ENCODE assay signal across 30 mouse cellular contexts in the genomic region with DNA sequence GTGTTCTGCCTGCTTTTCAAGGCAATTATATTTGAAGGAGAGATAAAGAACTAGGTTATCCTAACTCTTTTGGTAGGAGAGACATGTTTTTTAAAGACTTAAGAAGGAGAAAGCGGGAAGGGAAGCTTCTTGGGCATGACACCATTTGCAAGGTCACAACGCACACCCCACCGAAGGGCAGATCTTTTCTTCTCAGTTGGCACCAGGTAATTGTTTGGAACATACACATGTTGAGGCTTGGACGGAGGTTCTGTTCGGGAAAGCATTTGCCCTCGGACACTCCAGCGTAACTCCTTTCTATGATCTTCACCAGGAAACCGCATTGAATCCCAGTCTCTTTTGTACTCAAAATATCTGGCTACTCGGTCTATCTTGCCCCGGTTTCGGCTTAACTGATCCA. TPM values are rescaled to one million over a fixed set of nuclear protein-coding genes. Genes with fewer than 3 reads are reported as not detected.
DNase-seq lines count a peak whose midpoint lies in the region; TF ChIP-seq lines count a peak whose summit lies in the region.
"Had no signal": no experiment of that assay in that cellular context is flagged by ENCODE, and none has a peak within 500 bp of the region (broad histone marks: within the 10 kb centered on the region; RNA-seq: fewer than 3 reads in every experiment).

No protein-coding gene starts in this region.

- H3K9me3 ChIP-seq in E14TG2a.4 (ENCODE audit: low read length), result 0 out of 2 replicates have a peak, but pooled peaks cover 6% of the 10 kb centered on the region
- H3K9me3 ChIP-seq: embryonic facial prominence, embryonic 13.5 days; embryonic facial prominence, embryonic 15.5 days; forebrain, embryonic 10.5 days; forebrain, embryonic 12.5 days had no signal

- H3K27me3 ChIP-seq in testis, adult 2 months (ENCODE audit: control insufficient read depth, insufficient read depth, low read length), result no peaks in the 10 kb centered on the region
- peaks cover 25% of the 10 kb centered on the region for H3K27me3 ChIP-seq in E14TG2a.4 (ENCODE audit: insufficient read depth, low read length)
- H3K27me3 ChIP-seq: embryonic facial prominence, embryonic 13.5 days; embryonic facial prominence, embryonic 15.5 days had no signal

- peaks cover 3% of the 10 kb centered on the region for H3K4me1 ChIP-seq in testis, adult 2 months (ENCODE audit: control insufficient read depth, insufficient read depth, low read length)
- peaks cover 62% of the 10 kb centered on the region for H3K4me1 ChIP-seq in E14TG2a.4 (replicated peaks; ENCODE audit: low read depth, low read length)

- intact Hi-C loops in heart, postnatal 25 days (cut with DNase I), result no loop called here

- no peak for TF ChIP-seq CTCF in layer of hippocampus, adult 2 months (conservative IDR thresholded peaks at IDR 0.05)
- TF ChIP-seq CTCF in testis, adult 2 months (IDR thresholded peaks at IDR 0.05; ENCODE audit: control insufficient read depth, insufficient read depth, insufficient replicate concordance, low read depth, low read length), result no peak
- no peak for TF ChIP-seq CTCF in E14TG2a.4 (conservative IDR thresholded peaks at IDR 0.05; ENCODE audit: low read length)

- no peak overlapping the region for H3K4me3 ChIP-seq in layer of hippocampus, adult 2 months
- peak overlapping the region; percentile 13 for H3K4me3 ChIP-seq in testis, adult 2 months (ENCODE audit: control insufficient read depth, low read depth, low read length)
- peak overlapping the region; percentile 17; the same call in 1 of the 2 replicates for H3K4me3 ChIP-seq in E14TG2a.4 (replicated peaks; ENCODE audit: low read length)
- H3K4me3 ChIP-seq: embryonic facial prominence, embryonic 15.5 days had no signal

- peak; percentile 58 for DNase-seq in heart, adult 11 months
- DNase-seq in heart, postnatal 25 days (ENCODE audit: low spot score), result no peak
- DNase-seq in layer of hippocampus, adult 9-11 months, result peak; percentile 1
- no peak for DNase-seq in layer of hippocampus, adult 2 months (ENCODE audit: low spot score in 2 of 2)
- no peak for DNase-seq in testis, postnatal 14 days (ENCODE audit: low spot score)
- DNase-seq in spleen, postnatal 14 days (ENCODE audit: low spot score in 2 of 2), result no peak
- DNase-seq: adrenal gland, adult 2 months; adrenal gland, postnatal 10 days; adrenal gland, postnatal 25 days; cerebellum, adult 11 months; cerebellum, adult 18-20 months; cerebellum, adult 8-10 months; cerebellum, postnatal 14 days; cerebellum, postnatal 36 days; embryo, embryonic 11 days had no signal

- H3K27ac ChIP-seq in layer of hippocampus, adult 2 months, result no peak overlapping the region
- H3K27ac ChIP-seq in testis, adult 2 months (ENCODE audit: control insufficient read depth, insufficient read depth, low read depth, low read length), result no peak overlapping the region
- H3K27ac ChIP-seq: embryonic facial prominence, embryonic 13.5 days; embryonic facial prominence, embryonic 15.5 days; forebrain, embryonic 10.5 days; forebrain, embryonic 12.5 days had no signal

- peaks cover 3% of the 10 kb centered on the region for H3K36me3 ChIP-seq in testis, adult 2 months (ENCODE audit: control insufficient read depth, insufficient read depth, low read length)
- peaks cover 59% of the 10 kb centered on the region for H3K36me3 ChIP-seq in E14TG2a.4 (ENCODE audit: insufficient read depth, low read length)

- no peak for TF ChIP-seq POLR2A in testis, adult 2 months (IDR thresholded peaks at IDR 0.05; ENCODE audit: control insufficient read depth, low read depth, low read length)

RNA-seq across cellular contexts. Expression of a gene that starts 2.7 kb away (rescaled TPM):
- 1 to 10 TPM; 6.6 to 7.5 TPM for total RNA-seq in heart, postnatal 25 days (2021)
- 10 to 100 TPM; 13.0 to 14.2 TPM for total RNA-seq in layer of hippocampus, adult 2 months (2021)
- 2.8 and 3.5 TPM in 2 replicates for polyA plus RNA-seq in testis, adult 2 months (2012; rRNA removed)

RNA-seq across cellular contexts. Expression of a gene that starts 2.7 kb away (rescaled TPM):
- not detected for total RNA-seq in heart, postnatal 25 days (2021)
- 10 to 100 TPM; 13.9 to 14.9 TPM for total RNA-seq in layer of hippocampus, adult 2 months (2021)
- polyA plus RNA-seq in testis, adult 2 months (2012; rRNA removed), result 63.9 and 71.2 TPM in 2 replicates
- polyA plus RNA-seq: erythroblast, embryonic 14.5 days had no signal

RNA-seq across cellular contexts. Expression of a gene that starts 9.0 kb away (rescaled TPM):
- not detected for total RNA-seq in heart, postnatal 25 days (2021)
- total RNA-seq in layer of hippocampus, adult 2 months (2021), result under 1 TPM; 0.74 to 0.79 TPM
- polyA plus RNA-seq in testis, adult 2 months (2012; rRNA removed), result 1.1 and 2.3 TPM in 2 replicates

RNA-seq across cellular contexts. Expression of a gene that starts 9.1 kb away (rescaled TPM):
- 1 to 10 TPM; 2.2 to 2.6 TPM for total RNA-seq in heart, postnatal 25 days (2021)
- 10 to 100 TPM; 13.0 to 15.8 TPM for total RNA-seq in layer of hippocampus, adult 2 months (2021)
- 39.7 and 41.8 TPM in 2 replicates for polyA plus RNA-seq in testis, adult 2 months (2012; rRNA removed)

RNA-seq across cellular contexts. Expression of a gene that starts 43.0 kb away (rescaled TPM):
- total RNA-seq in heart, postnatal 25 days (2021), result not detected
- not detected for total RNA-seq in layer of hippocampus, adult 2 months (2021)
- polyA plus RNA-seq in testis, adult 2 months (2012; rRNA removed), result not detected in 2 replicates
- total RNA-seq: adrenal gland, adult 2 months; adrenal gland, postnatal 10 days; adrenal gland, postnatal 25 days; adrenal gland, postnatal 4 days; common myeloid progenitor, adult 5-6 weeks; ES-E14; MEL had no signal
- polyA plus RNA-seq: adrenal gland, adult 2 months; brain, embryonic 14.5 days; embryonic facial prominence, embryonic 11.5 days; embryonic facial prominence, embryonic 13.5 days; embryonic facial prominence, embryonic 15.5 days; erythroblast, embryonic 14.5 days; forebrain, embryonic 10.5 days; forebrain, embryonic 12.5 days; forebrain, embryonic 14.5 days; forebrain, embryonic 16.5 days had no signal

Comparison
In these comparisons a context has a peak if more than half of its experiments do, and no peak if none do; other contexts are left out.
1. DNase-seq: peak in heart, adult 11 months (single experiment) and layer of hippocampus, adult 9-11 months (single experiment); none in heart, postnatal 25 days (single experiment), layer of hippocampus, adult 2 months (0 of 2), testis, postnatal 14 days (single experiment) and spleen, postnatal 14 days (0 of 2).
2. RNA of a gene that starts 2.7 kb away (total RNA-seq): 13.9 to 14.9 TPM in layer of hippocampus, adult 2 months; not detected in heart, postnatal 25 days; every median in the first group is over 10 times any median in the second.